Mouse (Mus musculus): ENCODE measurements around the gene Dhrs7b.
A peak's percentile ranks its signal among the peaks of the same experiment; 100 is the strongest.

Gene Dhrs7b

GRCm38 (mm10) chr11:60902001-60902400, 71.6 kb downstream of the Dhrs7b start:
- ATAC-seq (ENCODE audit: low TSS enrichment), result no peak

- ATAC-seq (ENCODE audit: low TSS enrichment), result no peak
Measured at GRCm38 (mm10) chr11:60902486-60902885, 72.1 kb downstream of the Dhrs7b start.

- no peak for ATAC-seq (ENCODE audit: low TSS enrichment)
Measured at GRCm38 (mm10) chr11:60903661-60904061, 73.2 kb downstream of the Dhrs7b start.

- ATAC-seq (ENCODE audit: low TSS enrichment), result no peak
Measured at GRCm38 (mm10) chr11:60905407-60906120, 75.1 kb downstream of the Dhrs7b start.

GRCm38 (mm10) chr11:60906449-60906848, 76.0 kb downstream of the Dhrs7b start:
- ATAC-seq (ENCODE audit: low TSS enrichment), result peak; percentile 15; the same call in 1 of the 2 replicates

- no peak for ATAC-seq (ENCODE audit: low TSS enrichment)
Measured at GRCm38 (mm10) chr11:60908073-60908472, 77.6 kb downstream of the Dhrs7b start.

GRCm38 (mm10) chr11:60909626-60910025, 79.2 kb downstream of the Dhrs7b start:
- no peak for ATAC-seq (ENCODE audit: low TSS enrichment)
